Mouse (Mus musculus) thymus, postnatal 10 days (tissue): Measurements from ENCODE around the gene Akap12.
A peak's percentile ranks its signal among the peaks of the same experiment; 100 is the strongest.

Experiments
- DNase-seq, 2 experiments: peaks; one replicate each; pipeline ENCODE4 v3.0.0; 2021; ENCODE audit warnings: low spot score in 2 of 2

The Akap12 gene

DNA sequence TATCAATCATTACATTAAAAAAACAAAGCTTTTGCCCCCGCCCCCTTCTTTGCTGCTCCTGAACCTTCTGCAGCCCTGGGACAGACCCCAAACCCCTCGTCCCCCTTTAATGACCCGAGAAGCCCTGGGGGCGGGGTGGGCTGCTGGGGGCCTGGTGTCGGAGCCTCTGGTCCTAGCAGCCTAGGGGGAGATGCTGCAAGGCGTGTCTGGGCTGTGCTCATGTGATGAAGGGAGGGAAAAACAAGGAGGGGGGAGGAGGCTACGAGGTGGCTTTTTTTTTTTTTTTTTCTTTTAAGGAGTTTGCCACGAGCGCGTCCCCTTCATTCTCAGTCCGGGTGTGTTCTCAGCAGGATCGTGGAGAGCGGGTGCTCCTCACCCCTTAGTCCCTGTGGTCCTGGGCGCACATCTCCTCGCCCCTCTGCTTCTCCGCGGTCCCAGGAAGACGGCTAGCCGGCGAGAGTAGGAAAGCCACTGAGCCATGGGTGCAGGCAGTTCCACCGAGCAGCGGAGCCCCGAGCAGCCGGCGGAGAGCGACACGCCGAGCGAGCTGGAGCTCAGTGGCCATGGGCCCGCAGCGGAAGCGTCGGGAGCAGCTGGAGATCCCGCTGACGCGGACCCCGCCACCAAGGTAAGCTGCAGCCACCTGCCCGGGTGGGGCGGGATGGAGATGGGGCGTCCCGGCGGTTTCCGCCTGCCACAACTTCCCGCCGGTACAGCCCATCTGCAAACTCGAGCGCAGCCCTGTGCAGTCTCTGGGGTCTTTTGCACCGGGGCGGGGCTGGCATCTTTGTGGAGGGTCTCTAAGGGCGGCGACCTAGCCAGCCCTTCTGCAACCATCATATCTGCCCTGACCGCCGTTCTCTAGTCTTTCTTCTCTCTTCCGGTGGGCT lies at the start of gene Akap12:
Gene Akap12, plus strand, starts transcription at position 340 of the 890 bp plus-strand sequence.
- peak; percentile 63 to 70 for DNase-seq

DNA sequence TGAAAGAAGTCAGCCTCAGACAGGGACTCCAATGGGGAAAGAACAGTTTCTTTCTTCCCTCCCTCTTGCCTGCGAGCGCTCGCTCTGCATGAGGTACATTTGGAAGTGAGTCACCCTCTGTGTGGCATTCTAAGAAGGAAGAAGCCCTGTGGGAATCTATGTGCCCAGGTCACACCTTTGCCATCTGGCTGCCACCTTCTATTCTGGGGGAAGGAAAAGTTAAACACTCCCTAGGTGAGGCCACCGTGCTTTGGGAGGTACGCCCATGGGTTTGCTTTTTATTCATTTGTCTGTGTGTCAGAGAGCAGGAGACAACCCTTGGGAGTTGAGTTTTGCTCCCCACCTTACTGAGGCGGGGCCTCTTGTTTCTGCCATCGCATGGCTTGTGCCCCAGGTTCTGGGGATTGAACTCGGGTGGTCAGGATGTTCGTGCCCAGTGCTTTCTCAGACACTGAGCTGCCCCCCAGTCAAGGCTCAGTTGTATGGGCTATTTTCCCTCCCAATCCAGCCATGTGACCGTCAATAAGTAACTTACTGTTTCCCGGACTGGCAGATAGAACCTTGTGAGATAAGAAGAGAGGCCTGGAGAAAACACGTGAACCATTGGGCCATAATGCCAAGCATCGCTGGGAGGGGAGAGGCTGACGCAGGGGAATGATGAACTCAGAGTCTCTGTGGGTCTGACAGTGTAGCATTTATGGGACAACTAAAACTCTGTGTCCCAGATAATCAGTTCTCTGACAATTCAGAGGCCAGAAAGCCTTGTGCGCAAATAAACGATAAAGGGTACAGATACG lies 35.4 kb upstream of the Akap12 start:
- no peak for DNase-seq

DNA sequence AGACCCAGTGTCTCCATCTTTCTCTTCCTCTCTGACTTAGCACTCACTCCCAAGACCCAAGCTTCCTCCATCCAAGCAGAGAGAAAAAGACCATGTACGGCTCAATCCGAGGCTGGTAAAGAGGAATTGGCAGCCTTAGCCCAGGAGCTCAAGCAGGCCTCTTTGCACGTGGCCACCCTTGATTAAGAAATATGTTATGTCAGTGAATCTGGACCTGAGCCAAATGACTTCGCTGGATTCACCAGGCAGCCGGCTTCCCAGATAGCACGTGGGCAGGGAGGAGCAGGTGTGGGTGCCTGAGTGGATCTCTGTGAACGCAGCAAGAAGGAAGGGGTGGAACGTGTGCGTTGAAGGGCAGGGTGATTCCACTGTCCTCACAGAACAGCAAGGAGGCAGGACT lies 33.1 kb upstream of the Akap12 start:
- no peak for DNase-seq

DNA sequence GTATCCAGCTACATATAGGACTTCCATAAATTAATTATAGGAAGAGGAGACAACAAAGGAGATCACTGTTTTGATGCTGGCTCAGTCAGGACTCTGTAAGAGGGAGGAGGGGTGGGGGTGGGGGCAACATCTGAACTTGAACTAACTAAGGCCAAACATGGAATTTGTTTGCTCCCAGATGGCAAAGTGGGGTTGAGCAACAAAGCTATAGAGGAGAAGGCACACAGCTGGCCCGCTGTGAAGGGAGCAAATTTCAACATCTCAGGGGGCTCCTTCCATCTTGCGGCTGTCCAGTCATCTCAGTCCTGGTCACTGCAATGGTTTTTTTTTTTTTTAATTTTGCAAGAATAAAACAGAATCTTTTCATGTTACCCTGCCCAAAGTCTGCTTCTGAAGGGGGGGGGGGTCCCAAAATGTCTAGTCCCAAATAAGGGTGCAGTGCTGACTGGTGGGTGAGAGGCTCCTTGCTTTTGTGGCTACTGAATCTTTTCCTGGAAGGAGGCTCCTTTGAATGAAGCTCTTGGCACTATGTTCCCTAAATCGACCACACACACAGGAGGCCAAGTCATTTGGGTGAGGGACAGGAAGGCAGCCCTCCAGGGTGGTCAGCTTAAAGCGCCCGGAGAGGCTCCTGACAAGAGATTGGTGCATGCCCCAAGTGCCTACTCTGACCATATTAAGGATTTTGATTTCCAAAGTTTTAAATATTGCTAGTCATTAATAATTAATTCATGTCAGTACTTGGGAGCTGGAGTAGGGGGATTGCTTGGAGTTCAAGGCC lies 26.2 kb upstream of the Akap12 start:
- DNase-seq, result no peak

DNA sequence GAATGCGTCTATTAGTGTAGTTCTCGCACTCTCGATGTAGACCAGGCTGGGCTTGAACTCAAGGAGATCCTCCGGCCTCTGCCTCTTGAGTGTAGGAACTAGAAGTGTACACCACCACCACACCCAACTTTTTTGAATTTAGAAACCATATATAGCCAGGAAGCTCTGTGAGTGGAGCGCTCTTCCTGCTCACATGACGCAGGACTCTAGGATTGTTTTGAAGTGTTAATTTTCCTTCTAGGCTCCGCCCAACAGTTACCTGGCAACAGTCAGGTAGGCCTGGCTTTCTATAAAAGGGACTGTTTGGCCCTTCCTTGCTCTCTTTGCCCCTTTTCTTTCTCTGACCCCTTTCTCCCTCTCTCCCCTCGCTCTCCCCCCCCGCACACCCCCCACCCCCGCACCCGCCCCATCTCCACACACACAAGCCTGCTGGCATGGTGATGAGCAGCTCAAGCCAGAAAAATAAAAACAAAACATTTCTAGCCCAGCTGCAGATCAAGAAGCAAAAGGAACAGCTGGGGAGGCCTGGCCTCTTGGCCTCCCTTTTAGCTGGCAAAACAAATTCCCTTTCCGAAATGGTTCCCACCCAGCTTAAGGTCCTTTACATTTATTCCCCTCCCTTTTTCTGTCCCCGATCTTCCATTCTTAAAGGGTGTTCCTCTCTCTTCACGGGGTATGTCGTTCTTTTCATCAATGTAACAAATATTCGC lies 22.4 kb upstream of the Akap12 start:
- DNase-seq, result no peak

DNA sequence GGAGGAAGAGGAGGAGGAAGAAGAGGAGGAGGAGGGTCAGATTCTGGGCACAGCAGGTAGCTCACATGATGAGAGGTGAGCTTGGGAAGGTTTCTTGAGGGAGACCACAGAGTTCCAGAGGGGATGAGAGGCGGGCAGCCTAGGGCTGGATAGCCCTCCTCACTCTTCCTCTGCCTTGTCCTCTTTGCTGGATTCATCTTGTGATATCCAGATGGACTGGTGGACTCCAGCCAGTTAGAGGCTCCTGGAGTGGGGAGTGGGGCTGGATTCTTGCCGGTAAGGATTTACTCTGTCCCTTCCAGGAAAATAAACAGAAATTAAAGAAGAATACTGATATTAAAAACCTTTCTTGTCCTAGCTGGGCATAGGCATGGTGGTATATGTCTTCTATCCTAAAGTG lies 20.4 kb upstream of the Akap12 start:
- no peak for DNase-seq

DNA sequence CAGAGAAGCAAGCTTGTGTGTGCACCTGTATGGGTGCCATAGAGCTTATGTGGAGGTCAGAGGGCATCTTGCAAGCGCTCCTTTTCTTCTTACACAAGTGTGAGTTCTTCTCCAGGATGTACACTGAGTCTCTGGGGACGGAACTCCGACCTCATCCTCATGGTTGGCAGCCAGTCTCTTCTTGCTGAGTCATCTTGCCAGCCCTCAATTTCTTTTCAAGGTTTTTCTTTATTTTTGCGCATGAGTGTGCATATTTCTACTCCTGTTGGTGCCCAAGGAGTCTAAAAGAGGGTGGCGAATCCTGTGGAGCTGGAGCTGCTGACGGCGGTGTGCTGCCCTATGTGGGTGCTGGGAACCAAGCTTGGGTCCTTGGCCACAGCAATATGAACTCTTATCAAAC lies 19.8 kb upstream of the Akap12 start:
- DNase-seq, result no peak

DNA sequence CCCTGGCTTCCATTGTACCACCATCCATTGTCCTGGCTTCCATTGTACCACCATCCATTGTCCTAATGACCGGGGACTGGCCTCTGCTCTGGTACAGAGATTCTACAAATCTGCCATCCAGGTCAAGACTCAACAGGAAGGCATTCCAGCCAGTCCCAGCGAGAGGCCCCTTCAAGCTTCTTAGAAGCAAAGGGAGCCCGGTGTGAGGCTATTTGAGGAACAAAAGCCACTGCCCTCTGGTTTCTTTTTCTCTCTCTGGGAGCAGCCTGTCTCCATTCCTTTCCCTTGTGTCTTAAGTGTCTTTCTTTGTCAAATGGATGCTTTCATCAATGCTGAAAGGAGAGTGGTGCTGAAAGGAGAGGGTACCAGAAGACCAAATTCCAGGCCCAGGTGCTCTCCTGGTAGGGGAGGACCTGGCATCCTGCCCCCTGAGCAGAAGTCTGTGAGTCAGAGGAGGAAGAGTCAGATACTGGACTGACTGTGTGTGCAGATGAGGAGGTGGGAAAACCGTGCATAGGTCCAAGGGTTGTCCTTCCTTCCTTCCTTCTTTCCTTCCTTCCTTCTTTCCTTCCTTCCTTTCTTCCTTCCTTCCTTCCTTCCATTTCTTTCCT lies 16.8 kb upstream of the Akap12 start:
- no peak for DNase-seq

DNA sequence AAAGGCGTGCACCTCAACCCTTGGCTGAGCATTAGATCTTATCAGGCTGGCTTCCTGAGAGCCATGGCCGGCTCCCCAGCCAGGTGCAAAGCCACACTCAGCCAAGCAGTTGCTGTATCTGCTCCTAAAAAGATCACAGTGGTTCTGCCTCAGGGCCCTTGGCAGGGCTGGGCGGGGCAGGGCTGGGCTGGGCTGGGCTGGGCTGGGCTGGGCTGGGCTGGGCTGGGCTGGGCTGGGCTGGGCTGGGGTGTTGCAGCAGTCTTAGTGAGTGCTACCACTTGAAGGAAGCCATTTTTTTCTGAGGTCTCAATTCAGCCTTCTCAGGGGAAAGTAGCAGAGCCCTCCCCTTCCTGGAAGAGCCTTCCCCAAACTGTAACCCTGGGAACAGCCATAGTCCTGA lies 15.5 kb upstream of the Akap12 start:
- no peak for DNase-seq

DNA sequence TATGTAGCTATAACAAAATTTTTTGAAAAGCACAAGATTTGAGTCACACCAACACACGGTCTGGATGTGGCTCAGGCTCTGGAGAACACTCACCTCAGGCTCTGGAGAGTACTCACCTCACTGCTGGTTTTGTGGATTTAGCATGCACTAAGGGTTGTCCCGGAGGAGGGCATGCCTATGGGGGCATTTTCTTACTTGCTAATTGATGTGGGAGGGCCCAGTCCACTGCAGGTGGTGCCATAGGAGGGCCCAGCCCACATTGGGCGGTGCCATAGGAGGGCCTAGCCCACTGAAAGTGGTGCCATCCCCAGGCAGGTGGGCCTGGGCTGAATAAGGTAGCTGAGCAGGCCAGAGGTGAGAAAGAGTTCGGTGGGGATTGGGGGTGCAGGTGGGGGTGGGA lies 12.6 kb upstream of the Akap12 start:
- no peak for DNase-seq

DNA sequence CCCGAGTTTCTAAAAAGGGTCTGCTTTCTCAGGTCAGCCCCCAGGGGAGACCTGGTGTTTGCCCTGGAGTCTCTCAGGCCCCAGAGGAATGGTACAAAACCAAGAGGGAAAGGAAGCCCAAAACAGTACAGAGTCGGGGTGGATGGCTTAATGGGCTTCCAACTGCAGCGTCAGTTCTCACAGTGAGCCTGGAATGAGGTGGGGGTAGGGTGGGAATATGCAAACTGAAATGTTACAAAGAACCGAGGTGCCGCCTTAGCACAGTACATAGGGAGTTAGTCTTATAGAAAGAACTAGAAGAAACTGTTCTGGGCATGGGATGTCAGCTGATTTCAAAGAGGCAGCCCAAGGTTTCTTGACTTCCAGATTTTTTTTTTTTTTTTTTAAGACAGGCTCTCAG lies 11.7 kb upstream of the Akap12 start:
- DNase-seq, result no peak

DNA sequence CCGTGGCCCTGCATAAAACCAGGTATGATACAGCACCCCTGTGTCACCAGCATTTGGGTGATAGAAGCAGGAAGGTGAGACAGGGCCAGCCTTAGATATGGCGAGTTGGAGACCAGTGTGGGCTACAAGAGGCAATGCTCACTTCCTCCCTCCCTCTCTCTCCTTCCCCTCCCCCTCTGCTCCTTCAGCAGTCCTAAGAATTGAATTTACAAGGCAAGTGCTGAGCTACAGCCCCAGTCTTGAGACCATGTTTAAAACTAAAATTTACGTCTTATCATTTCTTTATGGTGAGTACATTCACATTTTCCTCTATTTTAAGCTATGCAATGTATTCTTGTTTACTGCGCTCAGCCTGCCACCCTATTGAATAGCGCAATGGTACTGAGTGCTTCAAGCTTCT lies 5.3 kb upstream of the Akap12 start:
- no peak for DNase-seq

DNA sequence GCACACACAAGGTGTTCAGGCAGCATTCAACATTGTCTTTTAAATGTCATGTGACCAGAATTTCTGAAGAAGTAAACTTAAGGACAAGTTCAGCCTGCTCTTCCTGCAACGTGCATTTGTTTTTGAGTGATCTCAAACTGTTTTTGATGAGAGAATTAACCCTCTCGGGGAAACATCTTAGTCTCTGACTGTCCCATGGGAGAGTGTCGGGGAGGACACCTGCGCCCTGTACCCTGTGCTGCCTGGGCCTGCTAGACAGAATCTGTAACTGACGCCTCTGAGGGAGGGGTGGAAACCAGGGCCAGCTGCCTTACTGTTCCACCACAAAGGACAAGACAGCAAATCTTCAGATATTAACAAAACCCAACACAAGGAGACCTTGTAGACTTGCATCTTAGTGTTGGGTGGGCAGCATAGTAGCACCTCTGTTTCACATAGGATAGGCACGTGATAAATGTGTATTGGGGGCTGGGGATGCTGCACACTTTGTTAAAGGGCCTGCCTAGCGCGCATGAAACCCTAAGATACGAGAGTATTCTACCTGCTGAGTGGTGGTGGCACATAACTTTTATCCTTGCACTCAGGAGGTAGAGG lies 4.7 kb upstream of the Akap12 start:
- DNase-seq, result peak; percentile 29 to 50

DNA sequence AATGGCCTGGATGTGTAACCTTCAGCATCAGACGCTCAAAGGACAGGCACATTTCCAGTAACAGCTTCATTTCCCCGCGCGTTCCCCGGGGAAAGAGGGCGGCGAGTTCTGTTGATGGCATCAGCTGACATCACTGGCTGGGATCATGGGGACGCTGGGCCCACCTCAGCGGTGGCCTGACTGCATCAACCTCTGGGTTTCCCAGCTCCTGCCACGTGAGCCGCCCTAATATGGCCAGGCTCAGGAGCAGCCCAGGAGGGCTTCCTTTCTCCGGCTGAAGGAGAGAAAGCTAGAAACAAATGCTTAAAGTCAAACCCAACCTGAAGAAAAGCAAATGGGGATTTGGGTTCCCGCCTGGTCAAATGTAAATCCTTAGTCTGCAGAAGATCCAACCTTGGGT lies 539 bp upstream of the Akap12 start:
- DNase-seq, result no peak

DNA sequence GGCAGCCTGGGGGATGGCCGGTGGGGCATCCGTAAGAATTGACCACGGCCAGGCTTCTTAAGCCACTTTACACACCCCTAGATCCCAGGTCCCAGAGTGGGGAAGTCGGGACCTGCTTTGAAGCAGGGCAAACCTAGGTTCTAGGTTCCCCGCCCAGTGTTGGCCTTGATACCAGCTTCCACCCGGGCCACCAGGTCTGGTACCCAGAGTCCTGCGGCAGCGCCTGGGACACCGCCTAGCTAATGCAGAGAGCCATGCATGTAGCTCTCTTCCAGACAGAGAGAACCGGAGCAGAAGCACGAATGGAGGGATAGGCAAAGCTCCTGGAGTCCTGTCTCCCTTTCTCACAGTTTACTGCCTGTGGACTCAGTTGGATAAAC lies 741 bp downstream of the Akap12 start:
- DNase-seq, result peak in 1 of 2 experiments; percentile 18

DNA sequence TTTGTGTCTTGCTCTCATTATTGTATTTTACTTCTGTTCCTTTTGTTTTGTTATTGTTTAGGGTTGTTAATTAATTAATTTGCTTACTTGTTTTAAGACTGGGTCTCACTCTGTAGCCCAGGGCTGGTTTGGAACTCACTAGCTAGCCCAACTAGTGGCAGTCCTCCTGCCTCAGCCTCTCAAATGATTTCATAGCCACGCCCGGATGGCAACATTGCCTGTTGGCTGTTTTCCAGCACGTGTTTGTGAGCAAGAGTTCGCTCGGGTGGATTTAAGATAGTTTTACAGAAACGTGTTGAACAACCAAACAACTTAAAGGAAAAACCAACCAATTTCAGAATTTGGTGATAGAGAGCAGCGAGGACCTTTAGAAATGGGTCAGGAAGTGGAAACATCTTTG lies 1.3 kb downstream of the Akap12 start:
- DNase-seq, result no peak

DNA sequence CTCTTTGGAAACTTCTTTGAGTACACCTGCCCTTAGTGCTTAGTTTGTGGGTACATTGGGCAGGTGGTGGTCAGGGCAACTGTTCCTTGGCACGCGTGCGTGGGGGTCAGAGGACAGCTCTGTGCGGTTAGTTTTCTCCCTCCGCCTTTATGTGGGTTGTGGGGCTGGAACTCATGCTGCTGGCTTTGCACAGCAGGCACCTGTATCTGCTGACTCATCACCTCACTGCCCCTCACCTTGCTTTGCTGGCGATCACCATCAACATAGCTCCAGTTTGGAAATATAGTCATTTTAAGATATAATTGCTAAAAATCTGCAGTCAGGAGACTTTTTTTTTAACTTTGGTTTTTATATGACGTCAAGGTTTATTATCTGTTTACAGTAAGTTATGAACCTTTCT lies 2.0 kb downstream of the Akap12 start:
- no peak for DNase-seq

DNA sequence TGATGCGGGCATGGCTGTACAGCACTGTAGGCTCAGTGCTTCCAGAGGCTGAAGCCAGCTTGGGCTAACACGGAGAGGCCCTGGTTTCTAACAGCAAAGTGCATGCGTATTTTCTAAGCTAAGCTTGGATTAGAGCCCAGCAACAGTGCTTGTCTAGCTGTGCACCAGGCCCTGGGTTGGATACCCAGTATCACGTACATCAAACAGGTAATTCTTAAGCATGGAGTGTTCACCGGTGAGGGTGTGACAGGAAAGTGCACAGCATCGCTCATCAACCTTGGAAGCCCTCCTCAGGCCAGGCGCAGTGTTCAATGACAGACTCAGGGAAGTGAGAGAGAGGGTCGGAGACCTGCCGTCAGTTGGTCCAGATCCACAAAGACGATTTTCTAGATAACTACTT lies 9.4 kb downstream of the Akap12 start:
- no peak for DNase-seq

DNA sequence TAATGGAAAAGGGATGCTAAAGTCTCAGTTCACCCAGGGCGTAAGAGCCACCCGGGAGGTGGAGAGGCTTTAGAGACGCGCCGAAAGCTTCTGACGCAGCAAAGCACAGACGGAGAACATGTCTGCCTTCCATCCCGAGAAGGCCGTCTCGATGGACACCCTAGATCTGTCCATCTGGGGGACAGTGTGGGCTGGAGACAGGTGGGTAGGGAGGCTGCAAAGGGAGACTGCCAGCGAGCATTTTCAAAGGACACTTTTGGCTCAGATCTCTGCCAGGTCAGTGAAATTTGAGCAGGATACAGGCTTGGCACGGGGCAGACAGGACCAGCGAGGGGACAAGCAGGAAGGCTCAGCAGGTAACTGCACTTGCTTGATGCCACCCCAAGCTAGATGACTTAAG lies 9.9 kb downstream of the Akap12 start:
- DNase-seq, result no peak

DNA sequence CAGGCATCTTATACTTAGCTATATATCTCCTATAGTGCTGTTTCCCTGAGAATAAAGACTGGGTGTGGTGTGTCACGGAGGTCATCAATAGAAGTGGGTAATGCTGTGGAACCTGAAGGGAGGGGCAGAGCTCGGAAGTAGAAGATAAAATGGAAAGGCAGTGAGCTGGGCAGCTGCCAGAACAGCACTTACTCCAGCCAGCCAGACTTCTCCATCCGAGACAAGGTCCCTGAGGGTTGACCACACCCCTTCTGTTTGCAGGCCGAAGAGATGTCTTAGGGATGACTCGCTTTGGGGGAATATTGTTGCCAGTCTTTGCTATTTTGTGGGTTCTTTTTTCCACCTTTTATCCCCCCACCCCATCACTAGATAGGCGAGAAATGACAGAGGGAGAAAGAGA lies 11.9 kb downstream of the Akap12 start:
- no peak for DNase-seq

DNA sequence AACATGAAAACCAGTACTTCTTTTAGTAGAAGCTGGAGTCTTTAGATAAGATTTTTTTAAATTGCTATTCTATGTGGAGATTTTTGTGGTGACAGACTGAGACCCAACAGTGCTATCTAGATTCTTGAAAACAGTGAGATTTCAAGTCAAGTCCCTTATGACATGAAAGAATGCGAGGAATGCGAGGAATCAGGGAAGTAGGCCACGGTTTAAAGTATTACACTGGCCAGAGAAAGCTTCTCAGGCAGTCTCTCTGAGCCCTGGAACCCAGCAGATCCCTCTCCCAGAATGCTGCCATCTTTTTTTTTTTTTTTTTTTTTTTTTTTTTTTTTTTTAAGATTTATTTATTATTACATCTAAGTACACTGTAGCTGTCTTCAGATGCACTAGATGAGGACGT lies 16.2 kb downstream of the Akap12 start:
- no peak for DNase-seq
